Mouse (Mus musculus) neural tube, embryonic 11.5 days (tissue): ENCODE data around the gene Slc22a13. TPM values are rescaled to one million over a fixed set of nuclear protein-coding genes. Genes with fewer than 3 reads are reported as not detected.

Experiments
- ATAC-seq: fragments of 200-750 bp; cut with Nextera tagmentation; 2 replicates; pipeline ENCODE4 v1.8.0; 2017; ENCODE audit warnings: moderate number of reproducible peaks, mild to moderate bottlenecking, moderate TSS enrichment, moderate library complexity; ENCODE audit not compliant: insufficient read depth, low FRiP score, low TSS enrichment
- DNase-seq: peaks from one replicate; pipeline ENCODE4 v3.0.0-alpha.2; 2015; ENCODE audit warnings: low spot score
- H3K27ac ChIP-seq: fragments of 300-500 bp; sonication (generic); 2 replicates; pipeline ENCODE4 v1.5.1; 2014; ENCODE audit warnings: low read depth, mild to moderate bottlenecking, low read length
- H3K27me3 ChIP-seq: fragments of 300-500 bp; sonication (generic); 2 replicates; pipeline ENCODE4 v1.6.1; 2014; ENCODE audit warnings: mild to moderate bottlenecking, low read length, mixed read lengths; ENCODE audit not compliant: control insufficient read depth, insufficient read depth
- H3K36me3 ChIP-seq: fragments of 300-500 bp; sonication (generic); 2 replicates; pipeline ENCODE4 v1.6.1; 2014; ENCODE audit warnings: mild to moderate bottlenecking, low read length, moderate library complexity, mixed read lengths; ENCODE audit not compliant: control insufficient read depth, insufficient read depth
- H3K4me1 ChIP-seq: fragments of 300-500 bp; sonication (generic); 2 replicates; pipeline ENCODE4 v1.6.1; 2014; ENCODE audit warnings: low read length, mixed read lengths; ENCODE audit not compliant: control insufficient read depth, insufficient read depth
- H3K4me2 ChIP-seq: fragments of 300-500 bp; sonication (generic); 2 replicates; pipeline ENCODE4 v1.6.1; 2014; ENCODE audit warnings: low read depth, mild to moderate bottlenecking, moderate library complexity
- H3K4me3 ChIP-seq: fragments of 300-500 bp; sonication (generic); 2 replicates; pipeline ENCODE4 v1.5.1; 2014; ENCODE audit warnings: low read depth, low read length
- H3K9ac ChIP-seq: fragments of 300-500 bp; sonication (generic); 2 replicates; pipeline ENCODE4 v1.6.1; 2014; ENCODE audit warnings: mild to moderate bottlenecking, low read length
- H3K9me3 ChIP-seq: fragments of 300-500 bp; sonication (generic); 2 replicates; pipeline ENCODE4 v1.6.1; 2016; ENCODE audit warnings: low read length; ENCODE audit not compliant: control insufficient read depth
- WGBS: fragments of 180-500 bp; shearing (Covaris S2); extraction: QIAGEN DNeasy Blood & Tissue Kit; methylation state at CpG from one replicate; pipeline ENCODE4 v1.1.7; 2014; 5-methylcytosine and 5-hydroxymethylcytosine counted together
- polyA plus RNA-seq: library from polyadenylated mRNA; unstranded; fragments of >200 nt; fragmentation: Nextera tagmentation; extraction: Ambion mirVana; gene quantifications from 2 replicates; pipeline ENCODE4 v1.2.1, GENCODE M21; 2014

The Slc22a13 gene
- not detected in 2 replicates for polyA plus RNA-seq

DNA sequence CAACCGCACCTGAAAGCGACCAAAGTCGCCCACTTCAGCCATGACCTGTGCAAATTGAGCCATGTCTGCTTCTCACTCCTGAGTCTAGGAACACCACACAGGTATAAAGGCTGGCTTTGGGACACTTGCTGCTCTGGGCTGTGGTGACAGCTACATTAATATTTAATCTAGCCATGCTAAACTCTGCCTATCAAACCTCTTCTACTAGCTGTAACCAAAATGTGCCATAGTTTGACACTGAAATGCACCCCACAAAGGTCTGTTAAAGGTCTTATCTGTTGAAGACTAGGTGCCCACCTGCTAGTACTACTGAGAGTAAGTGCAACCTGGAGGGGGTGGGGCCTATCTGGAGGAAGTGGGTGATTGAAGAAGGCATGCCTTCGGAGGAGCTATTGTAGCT lies at the start of gene Slc22a13:
TSS of gene Slc22a13 (minus strand) at position 101 of the 400 bp plus-strand sequence.
- Histone ChIP-seq H3K4me1 (no peaks in the 10 kb centered on the region), H3K9me3 (no peaks in the 10 kb centered on the region), H3K36me3 (no peaks in the 10 kb centered on the region), H3K4me3 (no peak within 1 kb of the TSS), H3K9ac (no peak within 1 kb of the TSS), H3K4me2 (no peak within 1 kb of the TSS), H3K27me3 (no peaks in the 10 kb centered on the region), H3K27ac (no peak within 1 kb of the TSS)
- ATAC-seq: no peak
- no peak for DNase-seq
- 94% methylated on average over 4 of the region's 4 CpGs for WGBS

DNA sequence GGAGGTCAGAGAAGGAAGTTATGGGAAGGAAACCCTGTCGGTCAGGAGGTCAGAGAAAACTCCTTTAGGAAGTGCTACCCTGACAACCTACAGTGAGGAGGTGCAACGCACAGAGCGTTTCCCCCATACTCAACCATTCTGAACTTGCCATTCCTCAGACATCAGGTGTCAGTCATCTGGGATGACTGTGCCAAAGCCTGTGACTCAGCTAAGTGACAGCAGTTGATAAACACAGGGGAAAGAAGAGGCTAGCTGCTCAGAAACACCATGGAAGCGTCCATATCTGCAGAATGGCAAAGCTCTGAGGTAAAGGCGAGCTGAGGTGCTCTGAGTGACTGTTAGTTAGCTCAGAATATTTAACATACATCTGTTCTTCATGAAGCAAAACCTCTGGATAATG lies 49.2 kb upstream of the Slc22a13 start:
- Histone ChIP-seq H3K9me3 (no peaks in the 10 kb centered on the region), H3K4me3 (no peak overlapping the region), H3K36me3 (peaks cover 2% of the 10 kb centered on the region; the same call in 1 of the 2 replicates), H3K9ac (no peak overlapping the region), H3K27me3 (no peaks in the 10 kb centered on the region), H3K4me2 (no peak overlapping the region), H3K27ac (no peak overlapping the region), H3K4me1 (no peaks in the 10 kb centered on the region)
- ATAC-seq (no peak), DNase-seq (no peak)
- WGBS: 84% methylated on average over 5 of the region's 5 CpGs

- 96% methylated on average over 12 of the region's 12 CpGs for WGBS
- no peaks in the 10 kb centered on the region for H3K4me1 ChIP-seq
- H3K9ac ChIP-seq: no peak overlapping the region
- H3K27ac ChIP-seq: no peak overlapping the region
- ATAC-seq (no peak), DNase-seq (no peak)
- no peaks in the 10 kb centered on the region for H3K9me3 ChIP-seq
- H3K36me3 ChIP-seq: peaks cover 2% of the 10 kb centered on the region; the same call in 1 of the 2 replicates
- no peaks in the 10 kb centered on the region for H3K27me3 ChIP-seq
- H3K4me3 ChIP-seq: no peak overlapping the region
- no peak overlapping the region for H3K4me2 ChIP-seq
These were observed 47.3 kb upstream of the Slc22a13 start for GRCm38 (mm10) chr9:119256161-119256560.

DNA sequence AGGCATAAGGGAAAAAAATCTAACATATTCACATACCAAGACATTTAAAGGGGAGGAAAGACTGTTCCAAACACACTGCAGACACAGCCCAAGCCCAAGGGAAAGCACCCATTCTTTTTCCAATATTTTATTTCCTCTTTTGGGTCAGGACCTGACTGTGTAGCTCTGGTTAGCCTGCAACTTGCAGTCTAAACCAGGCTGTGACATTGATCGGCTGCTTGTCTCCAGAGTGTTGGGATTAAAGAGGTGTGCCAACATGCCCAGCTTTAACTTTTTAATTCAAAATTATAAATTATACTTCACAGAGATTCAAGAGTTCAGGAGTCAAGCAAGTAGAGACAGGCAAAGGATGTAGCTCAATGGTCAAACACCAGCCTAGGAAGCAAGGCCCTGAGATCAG lies 46.2 kb upstream of the Slc22a13 start:
- ATAC-seq (no peak), DNase-seq (no peak)
- Histone ChIP-seq H3K9me3 (no peaks in the 10 kb centered on the region), H3K27ac (no peak overlapping the region), H3K27me3 (no peaks in the 10 kb centered on the region), H3K4me1 (no peaks in the 10 kb centered on the region), H3K4me2 (no peak overlapping the region), H3K36me3 (peaks cover 2% of the 10 kb centered on the region; the same call in 1 of the 2 replicates), H3K9ac (no peak overlapping the region), H3K4me3 (no peak overlapping the region)
- 97% methylated on average over 1 of the region's 1 CpGs for WGBS

DNA sequence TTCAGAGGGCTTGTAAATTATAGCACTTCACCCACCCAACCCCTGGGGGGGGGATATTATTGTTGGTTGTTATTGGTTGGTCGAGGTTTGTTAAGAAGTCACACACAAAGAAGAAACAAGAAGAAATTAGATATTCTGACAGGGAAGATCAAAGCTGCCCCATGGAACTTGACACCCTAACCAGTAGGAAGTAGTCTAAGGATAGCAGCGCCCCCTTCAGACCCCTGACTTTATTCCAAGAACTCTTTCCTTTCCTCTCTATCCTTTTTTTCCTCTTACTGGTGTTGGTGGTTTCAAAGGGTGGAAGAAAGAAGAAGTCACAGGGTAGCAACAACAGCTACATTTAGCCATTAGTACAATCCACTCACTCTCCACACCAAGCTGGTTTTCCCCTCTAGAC lies 45.3 kb upstream of the Slc22a13 start:
- Histone ChIP-seq H3K4me2 (no peak overlapping the region), H3K9ac (no peak overlapping the region), H3K4me3 (no peak overlapping the region), H3K27ac (no peak overlapping the region), H3K27me3 (no peaks in the 10 kb centered on the region), H3K36me3 (peaks cover 2% of the 10 kb centered on the region; the same call in 1 of the 2 replicates), H3K4me1 (no peaks in the 10 kb centered on the region), H3K9me3 (no peaks in the 10 kb centered on the region)
- DNase-seq (no peak), ATAC-seq (no peak)
- 82% methylated on average over 2 of the region's 2 CpGs for whole genome bisulfite sequencing

DNA sequence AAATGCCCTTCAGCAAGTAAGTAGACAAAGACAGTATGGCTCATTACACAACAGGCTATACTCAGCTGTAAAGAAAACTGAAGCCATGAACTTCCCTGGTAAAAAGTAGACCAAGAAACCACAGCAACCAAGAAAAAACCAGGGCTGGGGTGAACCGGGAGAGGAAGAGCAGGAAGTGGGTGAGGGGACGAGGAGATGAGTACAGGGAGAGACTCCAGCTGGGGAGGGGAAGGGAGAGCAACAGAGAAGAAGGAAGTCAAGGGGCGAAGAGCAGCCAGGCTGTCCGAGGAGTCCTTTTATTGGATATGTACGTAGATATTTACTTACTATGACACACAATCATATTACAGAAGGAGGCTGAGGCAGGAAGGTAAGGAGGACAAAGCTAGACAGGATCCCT lies 39.1 kb upstream of the Slc22a13 start:
- Histone ChIP-seq H3K4me3 (no peak overlapping the region), H3K36me3 (no peaks in the 10 kb centered on the region; the same call in 1 of the 2 replicates), H3K27me3 (no peaks in the 10 kb centered on the region), H3K27ac (no peak overlapping the region), H3K4me2 (no peak overlapping the region), H3K9ac (no peak overlapping the region), H3K4me1 (no peaks in the 10 kb centered on the region), H3K9me3 (no peaks in the 10 kb centered on the region)
- ATAC-seq (no peak), DNase-seq (no peak)
- 88% methylated on average over 5 of the region's 5 CpGs for WGBS

- Histone ChIP-seq H3K4me1 (no peaks in the 10 kb centered on the region), H3K9ac (no peak overlapping the region), H3K4me2 (no peak overlapping the region), H3K4me3 (no peak overlapping the region), H3K9me3 (no peaks in the 10 kb centered on the region), H3K27me3 (no peaks in the 10 kb centered on the region), H3K36me3 (no peaks in the 10 kb centered on the region; the same call in 1 of the 2 replicates), H3K27ac (no peak overlapping the region)
- WGBS: 94% methylated on average over 5 of the region's 5 CpGs
- ATAC-seq (no peak), DNase-seq (no peak)
These were observed 37.9 kb upstream of the Slc22a13 start for GRCm38 (mm10) chr9:119246826-119247225.

DNA sequence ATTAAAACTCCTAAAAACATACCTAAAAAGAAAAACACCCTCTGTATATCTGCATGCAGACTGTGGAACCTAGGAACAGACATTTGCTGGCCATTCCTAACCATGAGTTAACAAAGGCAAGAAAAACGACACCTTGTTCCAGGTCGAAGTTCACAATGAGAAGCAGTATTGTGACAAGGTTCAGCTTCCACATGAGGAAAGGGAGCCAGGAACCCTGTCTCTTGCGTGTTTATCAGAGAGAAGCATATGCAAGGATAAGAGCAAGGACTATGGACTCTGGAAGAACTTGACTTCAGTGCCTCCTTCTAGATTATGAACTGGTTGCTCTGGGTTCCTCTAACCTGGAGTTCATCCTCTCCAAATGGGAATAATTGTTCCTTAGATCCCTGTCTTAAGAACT lies 35.1 kb upstream of the Slc22a13 start:
- Histone ChIP-seq H3K4me3 (no peak overlapping the region), H3K4me2 (no peak overlapping the region), H3K27ac (no peak overlapping the region), H3K9ac (no peak overlapping the region), H3K4me1 (no peaks in the 10 kb centered on the region), H3K9me3 (no peaks in the 10 kb centered on the region), H3K27me3 (no peaks in the 10 kb centered on the region), H3K36me3 (peaks cover under 1% of the 10 kb centered on the region; the same call in 1 of the 2 replicates)
- 93% methylated on average over 3 of the region's 3 CpGs for WGBS
- DNase-seq (no peak), ATAC-seq (no peak)

DNA sequence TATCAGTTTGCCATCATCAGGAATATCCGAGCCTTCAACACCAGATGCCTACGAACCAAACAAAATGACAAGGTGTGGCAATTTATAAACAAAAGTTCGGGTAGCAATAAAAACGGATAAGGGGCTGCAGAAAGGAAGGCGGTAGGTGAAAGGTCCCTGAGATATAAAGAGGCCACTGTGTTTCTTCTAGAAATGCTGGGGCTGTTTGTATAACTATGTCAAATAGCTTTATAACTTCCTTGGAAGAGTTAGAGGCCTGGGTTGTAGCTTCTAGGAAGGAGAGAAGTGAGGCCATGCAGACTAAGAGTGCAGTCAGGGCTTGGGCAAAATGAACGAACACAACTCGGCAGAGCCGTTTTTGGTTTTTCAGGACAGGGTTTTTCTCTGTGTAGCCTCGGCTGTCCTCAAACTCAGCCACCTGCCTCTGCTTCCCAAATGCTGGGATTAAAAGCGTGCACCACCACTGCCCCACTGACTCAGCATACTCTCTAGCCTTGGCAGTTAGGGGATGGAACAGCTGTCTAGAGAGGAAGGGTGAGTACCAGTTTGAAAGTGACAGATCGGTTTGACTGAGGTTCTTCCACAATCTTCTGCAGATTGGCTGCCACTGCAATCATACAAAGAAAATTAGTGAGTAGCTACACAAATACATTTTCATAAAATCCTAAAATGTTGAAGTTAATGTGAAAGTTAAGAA lies 32.4 kb upstream of the Slc22a13 start:
- Histone ChIP-seq H3K27ac (no peak overlapping the region), H3K9me3 (no peaks in the 10 kb centered on the region), H3K9ac (no peak overlapping the region), H3K4me2 (no peak overlapping the region), H3K36me3 (peaks cover 2% of the 10 kb centered on the region), H3K4me3 (no peak overlapping the region), H3K27me3 (no peaks in the 10 kb centered on the region), H3K4me1 (no peaks in the 10 kb centered on the region)
- 80% methylated on average over 11 of the region's 11 CpGs for WGBS
- ATAC-seq: no peak
- no peak for DNase-seq
